Mouse (Mus musculus) kidney, embryonic 14.5 days (tissue): ENCODE measurements at regions not wholly inside any gene's neighbourhood (a gene's known extent, or its start where the extent isn't known, plus 50 kb on each side); places are given as distances from the start of the nearest gene placed in this dataset.
"Not testable (repeated sequence)": the region's sequence is repeated elsewhere in the genome, so short reads cannot be mapped to it uniquely, and the experiment has no call there.

Experiments used
- ATAC-seq: fragments of 200-750 bp; cut with Nextera tagmentation; 2 replicates; pipeline ENCODE4 v1.8.0; 2017; ENCODE audit warnings: moderate number of reproducible peaks, mild to moderate bottlenecking, moderate TSS enrichment, moderate library complexity; ENCODE audit not compliant: low FRiP score, low TSS enrichment
- H3K27ac ChIP-seq: fragments of 300-500 bp; sonication (generic); 2 replicates; pipeline ENCODE4 v1.5.1; 2014; ENCODE audit warnings: low read depth, mild to moderate bottlenecking, low read length, moderate library complexity, mixed read lengths
- H3K27me3 ChIP-seq: fragments of 300-500 bp; sonication (generic); 2 replicates; pipeline ENCODE4 v1.6.1; 2014; ENCODE audit warnings: mild to moderate bottlenecking, low read length; ENCODE audit not compliant: control insufficient read depth, insufficient read depth
- H3K36me3 ChIP-seq: fragments of 300-500 bp; sonication (generic); 2 replicates; pipeline ENCODE4 v1.6.1; 2014; ENCODE audit warnings: low read length, mixed read lengths; ENCODE audit not compliant: control insufficient read depth, insufficient read depth
- H3K4me1 ChIP-seq: fragments of 300-500 bp; sonication (generic); 2 replicates; pipeline ENCODE4 v1.6.1; 2014; ENCODE audit warnings: low read length, mixed read lengths; ENCODE audit not compliant: control insufficient read depth, insufficient read depth
- H3K4me2 ChIP-seq: fragments of 300-500 bp; sonication (generic); replicated peaks from 2 replicates; pipeline ENCODE4 v1.6.1; 2014; ENCODE audit warnings: low read depth, mild to moderate bottlenecking, low read length
- H3K4me3 ChIP-seq: fragments of 300-500 bp; sonication (generic); 2 replicates; pipeline ENCODE4 v1.5.1; 2014; ENCODE audit warnings: mild to moderate bottlenecking, low read length
- H3K9ac ChIP-seq: fragments of 300-500 bp; sonication (generic); 2 replicates; pipeline ENCODE4 v1.6.1; 2014; ENCODE audit warnings: low read depth, mild to moderate bottlenecking, low read length, moderate library complexity
- H3K9me3 ChIP-seq: fragments of 300-500 bp; sonication (generic); 2 replicates; pipeline ENCODE4 v1.6.1; 2016; ENCODE audit warnings: low read length; ENCODE audit not compliant: control insufficient read depth
- WGBS: fragments of 180-500 bp; shearing (Covaris S2); extraction: QIAGEN DNeasy Blood & Tissue Kit; methylation state at CpG from one replicate; pipeline ENCODE4 v1.1.7; 2014; 5-methylcytosine and 5-hydroxymethylcytosine counted together

DNA sequence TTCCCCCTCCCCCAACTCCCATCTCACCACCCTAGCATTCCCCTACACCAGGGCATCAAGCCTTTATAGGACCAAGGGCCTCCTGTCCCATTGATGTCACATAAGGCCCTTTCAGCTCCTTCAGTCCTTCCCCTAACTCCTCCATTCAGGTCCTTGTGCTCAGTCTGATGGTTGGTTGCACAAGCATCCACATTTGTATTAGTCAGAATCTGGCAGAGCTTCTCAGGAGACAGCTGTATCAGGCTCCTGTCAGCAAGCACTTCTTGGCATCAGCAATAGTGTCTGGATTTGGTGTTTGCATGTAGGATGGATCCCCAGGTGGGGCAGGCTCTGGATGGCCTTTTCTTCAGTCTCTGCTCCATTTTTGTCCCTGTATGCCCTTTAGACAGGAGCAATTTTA is 237.4 kb upstream of the Slc39a10 start:
- ATAC-seq, H3K27ac ChIP-seq, H3K9ac ChIP-seq, H3K9me3 ChIP-seq, H3K4me2 ChIP-seq, H3K4me3 ChIP-seq, H3K27me3 ChIP-seq, H3K36me3 ChIP-seq, H3K4me1 ChIP-seq: not testable (repeated sequence)

DNA sequence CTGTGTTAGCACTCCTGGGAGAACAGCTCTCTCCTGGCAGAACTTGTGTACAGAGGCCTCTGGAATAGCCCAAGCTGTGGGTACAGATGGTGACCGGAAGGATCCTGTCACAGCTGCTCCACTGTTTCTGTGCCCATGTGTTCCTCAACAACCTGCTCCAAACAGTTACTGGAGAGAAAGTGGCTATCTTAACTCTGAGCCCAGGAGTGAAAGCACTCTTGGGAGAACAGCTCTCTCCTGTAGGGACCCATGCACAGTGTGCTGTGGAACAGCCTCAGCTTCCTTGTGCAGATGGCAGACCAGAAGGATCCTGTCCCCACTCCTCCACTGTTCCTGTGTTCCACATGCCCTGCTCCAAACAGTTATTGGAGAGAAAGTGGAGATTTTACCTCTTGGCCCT is 227.0 kb upstream of the Slc39a10 start:
- H3K4me2 ChIP-seq = no peak overlapping the region
- WGBS = 95% methylated on average over 1 of the region's 1 CpGs
- ATAC-seq = no peak

DNA sequence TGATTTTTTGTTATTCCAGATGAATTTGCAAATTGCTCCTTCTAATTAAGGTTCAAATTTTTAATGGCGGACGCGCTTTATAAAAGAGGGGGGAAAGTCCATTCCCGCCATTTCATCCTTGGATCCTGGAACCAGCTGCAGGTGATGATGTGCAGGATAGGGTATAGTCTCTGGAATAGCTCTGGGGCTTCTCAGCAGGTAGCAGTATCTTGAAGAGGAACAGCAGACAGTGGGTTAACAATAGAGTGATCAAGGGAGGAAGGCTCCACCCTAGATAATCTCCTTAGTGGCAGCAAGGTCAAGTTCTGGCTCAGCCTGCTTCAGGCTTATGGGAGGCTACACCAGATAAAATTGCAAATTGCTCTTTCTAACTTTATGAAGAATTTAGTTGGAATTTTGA is 224.0 kb upstream of the Slc39a10 start:
- WGBS = 94% methylated on average over 4 of the region's 4 CpGs
- ATAC-seq, H3K9me3 ChIP-seq, H3K27me3 ChIP-seq, H3K36me3 ChIP-seq, H3K4me3 ChIP-seq, H3K4me2 ChIP-seq, H3K9ac ChIP-seq, H3K27ac ChIP-seq, H3K4me1 ChIP-seq: not testable (repeated sequence)

More for the DNA sequence above, 227.0 kb upstream of the Slc39a10 start:
- Histone ChIP-seq H3K9ac (no peak overlapping the region), H3K27me3 (no peaks in the 10 kb centered on the region), H3K9me3 (no peaks in the 10 kb centered on the region), H3K4me1 (no peaks in the 10 kb centered on the region), H3K27ac (no peak overlapping the region), H3K4me3 (no peak overlapping the region), H3K36me3 (no peaks in the 10 kb centered on the region)

DNA sequence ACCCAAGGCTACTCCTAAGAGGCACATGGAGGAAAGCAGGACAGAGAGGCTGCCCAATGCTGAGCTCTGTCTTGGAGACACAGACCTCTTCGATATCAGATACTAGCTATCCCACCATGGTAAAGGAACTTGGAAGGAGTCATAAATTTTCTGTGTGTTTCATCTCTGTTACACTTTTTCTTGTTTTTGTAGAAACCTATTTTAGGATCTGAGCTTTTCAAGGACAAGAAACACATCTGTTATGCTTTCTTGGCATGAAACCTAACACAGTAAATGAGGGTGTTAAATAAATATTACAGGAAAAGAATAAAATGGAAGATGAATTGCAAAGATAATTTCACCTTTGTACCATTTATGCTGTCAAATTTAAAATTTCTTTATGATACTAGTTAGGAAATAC is 219.8 kb upstream of the Slc39a10 start:
- Histone ChIP-seq H3K9me3 (no peaks in the 10 kb centered on the region), H3K4me3 (no peak overlapping the region), H3K9ac (no peak overlapping the region), H3K36me3 (no peaks in the 10 kb centered on the region), H3K27ac (no peak overlapping the region), H3K4me1 (no peaks in the 10 kb centered on the region), H3K27me3 (no peaks in the 10 kb centered on the region), H3K4me2 (no peak overlapping the region)
- 76% methylated on average over 1 of the region's 1 CpGs for WGBS
- no peak for ATAC-seq

DNA sequence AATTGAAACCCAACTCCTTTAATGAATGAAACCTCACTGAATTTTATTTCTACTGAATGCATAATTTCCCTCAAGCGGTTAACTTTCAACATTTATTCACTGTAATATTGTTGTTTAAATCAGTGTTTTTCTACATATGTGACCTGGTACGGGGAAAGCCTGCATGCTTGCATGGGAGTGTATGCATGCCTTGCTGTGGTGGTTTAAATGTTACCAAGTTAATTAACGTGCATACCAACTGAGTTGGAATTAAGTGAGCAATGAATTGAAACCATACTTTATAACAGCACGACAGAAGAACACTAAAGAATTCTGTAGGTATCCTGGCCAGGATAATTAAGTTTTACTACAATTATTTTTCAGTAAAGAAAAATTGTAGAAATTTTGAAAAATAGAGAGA is 211.4 kb upstream of the Slc39a10 start:
- Histone ChIP-seq H3K4me1 (no peaks in the 10 kb centered on the region), H3K4me2 (no peak overlapping the region), H3K4me3 (no peak overlapping the region), H3K9ac (no peak overlapping the region), H3K9me3 (no peaks in the 10 kb centered on the region), H3K36me3 (no peaks in the 10 kb centered on the region), H3K27me3 (no peaks in the 10 kb centered on the region), H3K27ac (no peak overlapping the region)
- WGBS = 74% methylated on average over 4 of the region's 4 CpGs
- ATAC-seq = no peak

DNA sequence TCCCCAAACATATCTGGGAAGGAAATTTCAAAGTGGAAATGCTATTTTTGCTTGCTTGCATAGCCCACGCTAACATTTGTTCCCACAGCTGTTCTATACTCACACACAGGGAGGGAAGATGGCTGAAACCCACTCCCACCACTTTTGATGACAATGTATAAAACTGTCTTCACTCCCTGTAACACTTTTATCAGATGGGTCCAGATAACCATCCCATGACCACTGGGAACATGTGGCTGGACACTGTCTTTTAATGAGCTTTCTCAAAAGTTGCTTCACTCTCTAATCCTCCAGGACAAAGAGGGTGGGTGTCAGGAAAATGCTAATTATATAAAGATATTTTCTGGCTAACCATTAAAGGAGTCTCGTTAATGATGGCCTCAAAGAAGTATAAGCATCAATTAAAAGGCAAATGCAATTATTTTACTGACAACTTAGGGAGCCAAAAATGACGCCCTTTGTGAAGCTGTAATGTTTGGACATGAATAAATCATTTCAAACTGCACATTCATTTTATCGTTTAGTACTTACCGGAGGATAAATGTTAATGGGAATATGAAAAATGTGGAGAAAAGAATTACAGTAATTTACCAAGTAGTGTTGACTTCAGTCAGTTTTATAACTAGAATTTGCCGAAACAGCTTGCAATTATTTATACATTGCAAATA is 210.8 kb upstream of the Slc39a10 start:
- no peak overlapping the region for H3K27ac ChIP-seq
- no peaks in the 10 kb centered on the region for H3K27me3 ChIP-seq
- H3K4me2 ChIP-seq = no peak overlapping the region
- no peak overlapping the region for H3K9ac ChIP-seq
- WGBS = 53% methylated on average over 6 of the region's 6 CpGs
- no peak overlapping the region for H3K4me3 ChIP-seq
- H3K9me3 ChIP-seq = no peaks in the 10 kb centered on the region
- no peaks in the 10 kb centered on the region for H3K4me1 ChIP-seq
- no peaks in the 10 kb centered on the region for H3K36me3 ChIP-seq
- no peak for ATAC-seq

DNA sequence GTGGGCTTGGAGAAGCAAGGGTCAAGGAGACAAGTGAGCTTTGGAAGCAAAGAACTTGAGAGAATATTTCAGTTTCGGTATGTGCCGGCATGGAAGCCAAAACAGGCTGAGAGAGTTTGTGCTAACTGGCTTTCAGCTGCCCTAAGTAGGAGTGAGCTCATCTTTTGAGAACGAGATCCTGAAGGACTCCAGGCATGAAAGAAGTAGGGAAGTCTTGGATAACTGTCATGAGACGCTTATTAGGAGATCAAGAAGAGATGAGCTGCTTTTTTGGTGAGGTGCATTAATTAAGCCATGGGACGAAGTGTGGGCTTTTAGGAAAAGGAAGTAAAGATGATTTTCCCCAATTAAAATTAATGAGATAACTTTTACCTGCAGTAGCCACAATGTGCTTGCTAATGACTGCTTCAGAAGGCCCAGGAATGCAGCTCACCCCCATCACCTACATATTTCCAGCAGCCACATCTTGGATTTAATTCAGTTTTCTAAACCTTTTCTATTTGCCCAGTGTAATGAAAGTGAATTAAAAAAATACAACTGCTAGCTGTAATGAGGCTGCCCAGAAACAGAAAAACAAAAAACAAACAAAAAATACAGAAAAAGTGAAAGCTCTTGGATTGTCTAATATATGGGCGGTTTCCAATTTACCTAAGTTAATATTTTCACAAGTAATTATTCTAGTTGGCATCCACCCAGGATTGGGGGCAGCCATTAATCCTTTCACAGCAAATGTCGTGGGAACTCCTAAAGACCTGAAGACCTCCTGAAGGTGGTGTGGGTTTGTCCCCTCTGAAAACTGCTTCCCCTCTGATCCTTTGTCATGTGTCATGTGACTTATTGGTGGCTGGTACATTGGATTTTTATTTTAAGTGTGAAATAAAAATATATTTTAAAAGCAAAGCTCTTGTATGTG is 204.7 kb upstream of the Slc39a10 start:
- H3K27ac ChIP-seq = no peak overlapping the region
- H3K4me2 ChIP-seq = no peak overlapping the region
- no peak for ATAC-seq
- H3K36me3 ChIP-seq = no peaks in the 10 kb centered on the region
- no peaks in the 10 kb centered on the region for H3K27me3 ChIP-seq
- H3K4me1 ChIP-seq = no peaks in the 10 kb centered on the region
- no peak overlapping the region for H3K9ac ChIP-seq
- H3K9me3 ChIP-seq = no peaks in the 10 kb centered on the region
- 80% methylated on average over 7 of the region's 7 CpGs for WGBS
- H3K4me3 ChIP-seq = no peak overlapping the region

DNA sequence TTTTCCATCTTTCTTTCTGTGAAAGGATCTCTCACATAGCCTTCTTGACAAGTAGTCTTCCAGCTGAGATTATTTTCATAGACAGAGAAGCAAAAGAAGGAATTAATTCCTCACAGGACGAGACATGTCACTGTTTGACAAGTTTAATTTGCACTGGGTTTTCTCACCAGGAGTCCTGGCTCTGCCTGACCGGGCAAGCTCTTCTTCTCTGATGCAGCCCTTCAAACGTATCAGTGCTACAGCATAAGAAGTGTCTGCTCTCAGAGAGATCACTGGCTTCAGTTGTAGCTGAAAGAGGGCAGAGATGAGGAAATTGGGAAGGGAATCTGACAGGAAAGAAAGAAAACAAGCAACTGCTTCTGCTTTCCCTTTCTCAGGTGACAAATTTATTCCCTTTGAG is 201.8 kb upstream of the Slc39a10 start:
- Histone ChIP-seq H3K27ac (no peak overlapping the region), H3K9me3 (no peaks in the 10 kb centered on the region), H3K9ac (no peak overlapping the region), H3K4me1 (no peaks in the 10 kb centered on the region), H3K36me3 (no peaks in the 10 kb centered on the region), H3K4me2 (no peak overlapping the region), H3K27me3 (no peaks in the 10 kb centered on the region), H3K4me3 (no peak overlapping the region)
- 40% methylated on average over 3 of the region's 3 CpGs for whole genome bisulfite sequencing
- ATAC-seq = no peak

DNA sequence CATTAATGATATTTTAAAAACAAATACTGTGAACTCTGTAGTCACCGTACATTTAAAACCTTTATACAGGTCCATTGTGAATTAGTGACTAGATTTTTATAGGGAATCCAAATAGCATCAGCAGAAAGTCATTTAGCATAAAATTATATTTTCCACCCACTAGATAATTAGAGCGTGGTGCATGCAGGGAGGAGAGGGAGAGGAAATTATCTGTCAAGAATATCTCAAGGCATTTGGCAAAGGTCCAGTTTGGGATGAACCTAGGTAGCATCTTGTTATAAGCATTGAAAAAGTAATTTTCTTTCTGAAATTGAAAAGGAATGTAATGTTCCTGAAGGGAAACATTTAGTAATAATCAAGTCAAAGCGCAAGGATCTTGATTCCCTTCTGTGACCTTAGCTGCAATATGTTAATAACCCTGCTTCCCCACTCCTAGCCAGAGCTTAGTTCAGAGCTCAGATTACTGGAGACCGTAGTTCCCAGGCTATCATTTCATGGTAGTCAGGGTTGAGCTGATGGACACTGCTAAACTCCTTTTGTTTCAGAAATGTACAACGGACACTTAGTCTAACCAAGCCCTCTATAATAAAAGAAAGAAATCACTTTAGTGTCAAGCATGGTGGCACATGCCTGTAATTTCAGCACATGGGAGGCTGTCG is 200.8 kb upstream of the Slc39a10 start:
- Histone ChIP-seq H3K27me3 (no peaks in the 10 kb centered on the region), H3K36me3 (no peaks in the 10 kb centered on the region), H3K9ac (no peak overlapping the region), H3K4me3 (no peak overlapping the region), H3K27ac (no peak overlapping the region), H3K4me1 (no peaks in the 10 kb centered on the region), H3K4me2 (no peak overlapping the region), H3K9me3 (no peaks in the 10 kb centered on the region)
- ATAC-seq = no peak
- 47% methylated on average over 6 of the region's 6 CpGs for WGBS
